Mouse (Mus musculus): ENCODE measurements around the gene Gm21830.
"Not testable (repeated sequence)": the region's sequence is repeated elsewhere in the genome, so short reads cannot be mapped to it uniquely, and the experiment has no call there.

The Gm21830 gene

GRCm38 (mm10) chr2:67413425-67413824 is at the start of gene Gm21830:
TSS of gene Gm21830 (plus strand) at chr2:67413725.
- not testable (repeated sequence) for DNase-seq (ENCODE audit: low spot score in 2 of 2)

GRCm38 (mm10) chr2:67364506-67364905 is 49.0 kb upstream of the Gm21830 start:
- no peak for DNase-seq (ENCODE audit: low spot score in 2 of 2)

GRCm38 (mm10) chr2:67378504-67378903 is 35.0 kb upstream of the Gm21830 start:
- DNase-seq (ENCODE audit: low spot score in 2 of 2): no peak

- no peak for DNase-seq (ENCODE audit: low spot score in 2 of 2)
Measured at GRCm38 (mm10) chr2:67420853-67421252, 7.3 kb downstream of the Gm21830 start.

- no peak for DNase-seq (ENCODE audit: low spot score in 2 of 2)
Measured at GRCm38 (mm10) chr2:67422799-67423198, 9.3 kb downstream of the Gm21830 start.

- DNase-seq (ENCODE audit: low spot score in 2 of 2): no peak
Measured at GRCm38 (mm10) chr2:67433081-67433480, 19.6 kb downstream of the Gm21830 start, which contains the start of gene Gm26727. TSS of gene Gm26727 (minus strand) at chr2:67433181.

GRCm38 (mm10) chr2:67438309-67438708 is 24.8 kb downstream of the Gm21830 start:
- DNase-seq (ENCODE audit: low spot score in 2 of 2): no peak

- DNase-seq (ENCODE audit: low spot score in 2 of 2): no peak
Measured at GRCm38 (mm10) chr2:67445780-67446179, 32.3 kb downstream of the Gm21830 start, which contains the start of gene Xirp2. TSS of gene Xirp2 (plus strand) at chr2:67446002.

- DNase-seq (ENCODE audit: low spot score in 2 of 2): no peak
Measured at GRCm38 (mm10) chr2:67446772-67447171, 33.2 kb downstream of the Gm21830 start.

GRCm38 (mm10) chr2:67447206-67447605 is 33.7 kb downstream of the Gm21830 start:
- DNase-seq (ENCODE audit: low spot score in 2 of 2): no peak

GRCm38 (mm10) chr2:67460857-67461256 is 47.3 kb downstream of the Gm21830 start:
- DNase-seq (ENCODE audit: low spot score in 2 of 2): no peak

GRCm38 (mm10) chr2:67467036-67467435 is 53.5 kb downstream of the Gm21830 start:
- no peak for DNase-seq (ENCODE audit: low spot score in 2 of 2)

GRCm38 (mm10) chr2:67470030-67470429 is 56.5 kb downstream of the Gm21830 start:
- not testable (repeated sequence) for DNase-seq (ENCODE audit: low spot score in 2 of 2)

GRCm38 (mm10) chr2:67477753-67478152 is 64.2 kb downstream of the Gm21830 start:
- DNase-seq (ENCODE audit: low spot score in 2 of 2): peak in 1 of 2 experiments; percentile 65

GRCm38 (mm10) chr2:67481051-67481450 is 67.5 kb downstream of the Gm21830 start:
- no peak for DNase-seq (ENCODE audit: low spot score in 2 of 2)
